Mouse (Mus musculus): ENCODE data around the gene Gclc.
"Not testable (repeated sequence)": the region's sequence is repeated elsewhere in the genome, so short reads cannot be mapped to it uniquely, and the experiment has no call there.

Gene Gclc

GRCm38 (mm10) chr9:77746315-77746714 is 8.0 kb upstream of the Gclc start:
- no peak for DNase-seq (ENCODE audit: low read depth)

DNA sequence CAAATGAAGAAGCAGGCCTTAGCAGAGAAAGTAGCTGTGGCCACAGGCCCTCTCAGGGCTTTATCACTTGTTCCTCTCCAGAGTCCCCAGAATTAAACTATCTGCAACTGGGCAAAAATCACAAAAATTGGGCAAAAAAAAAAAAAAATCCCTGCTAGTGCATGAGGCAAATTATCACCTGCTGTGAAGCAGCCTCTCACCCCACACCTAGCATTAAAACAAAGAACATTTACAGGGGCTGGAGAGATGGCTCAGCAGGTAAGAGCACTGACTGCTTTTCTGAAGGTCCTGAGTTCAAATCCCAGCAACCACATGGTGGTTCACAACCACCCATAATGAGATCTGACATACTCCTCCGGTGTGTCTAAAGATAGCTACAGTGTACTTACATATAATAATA is 6.0 kb upstream of the Gclc start:
- DNase-seq (ENCODE audit: low read depth) = not testable (repeated sequence)

- DNase-seq (ENCODE audit: low read depth) = peak; percentile 74
Observed at GRCm38 (mm10) chr9:77750133-77751060, 3.9 kb upstream of the Gclc start.

DNA sequence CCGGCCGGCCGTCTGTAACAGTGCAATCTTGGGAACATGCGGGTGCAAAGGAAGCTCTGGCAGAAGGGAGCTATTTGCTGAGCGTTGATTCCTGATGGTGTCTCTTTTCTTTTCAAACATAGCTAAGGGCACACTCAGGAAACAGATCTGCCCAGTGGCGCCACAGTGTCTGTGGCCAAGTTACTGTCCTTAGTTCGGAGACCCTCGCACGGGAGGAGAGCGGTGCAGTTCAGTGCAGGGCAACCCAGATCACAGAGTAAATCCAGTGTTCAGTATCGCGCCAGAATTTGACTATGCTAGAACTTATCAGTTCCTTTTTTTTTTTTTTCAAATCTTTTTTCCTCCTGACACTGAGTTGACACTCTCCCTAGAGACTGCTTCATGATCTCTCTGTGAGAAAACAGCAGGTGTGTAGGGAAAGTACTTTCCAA is 3.2 kb upstream of the Gclc start:
- DNase-seq (ENCODE audit: low read depth) = no peak

DNA sequence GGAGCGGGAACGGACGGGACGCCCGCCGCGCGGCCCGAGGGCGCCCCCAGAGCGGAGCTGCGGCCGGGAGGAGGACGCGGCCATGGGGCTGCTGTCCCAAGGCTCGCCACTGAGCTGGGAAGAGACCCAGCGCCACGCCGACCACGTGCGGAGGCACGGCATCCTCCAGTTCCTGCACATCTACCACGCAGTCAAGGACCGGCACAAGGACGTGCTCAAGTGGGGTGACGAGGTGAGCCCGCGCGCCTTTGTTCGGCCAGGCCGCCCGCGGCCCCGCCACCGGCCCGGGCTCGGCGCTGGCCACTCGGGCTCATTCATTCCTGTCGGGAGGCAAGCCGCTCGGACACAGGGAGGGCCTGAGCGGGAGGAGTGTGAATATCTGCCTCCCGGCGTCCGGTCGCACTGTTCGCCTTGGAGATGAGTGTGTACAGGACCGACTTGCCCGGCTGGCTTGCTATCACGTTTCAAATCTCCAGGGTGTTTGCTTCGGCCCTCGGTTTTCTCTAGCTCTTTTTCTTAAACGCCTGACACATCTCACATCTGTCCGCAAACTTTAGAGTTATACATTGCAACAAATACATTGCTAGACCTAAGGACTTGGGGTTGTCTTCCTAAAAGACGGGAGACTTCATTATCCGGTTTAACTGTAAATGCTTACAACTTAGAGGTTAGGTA is 530 bp downstream of the Gclc start:
- no peak for DNase-seq (ENCODE audit: low read depth)

DNA sequence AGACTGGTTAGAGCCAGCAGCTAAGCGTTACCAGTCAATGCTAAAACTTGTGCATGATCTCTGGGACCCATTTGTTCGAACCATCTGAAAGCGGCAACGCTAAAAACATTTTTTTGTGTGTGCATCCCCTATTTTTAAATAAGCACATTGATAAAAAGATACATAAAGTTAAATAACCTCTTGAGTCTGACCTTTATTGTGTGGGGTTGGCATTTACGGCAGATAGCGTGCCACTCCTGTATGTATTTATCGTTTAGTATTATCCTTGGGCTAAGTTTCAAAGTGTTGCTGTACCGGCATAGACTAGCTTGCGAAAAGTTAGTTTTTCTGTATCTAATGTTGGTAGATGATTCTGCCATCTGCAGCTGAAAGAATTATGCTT is 1.1 kb downstream of the Gclc start:
- no peak for DNase-seq (ENCODE audit: low read depth)

DNA sequence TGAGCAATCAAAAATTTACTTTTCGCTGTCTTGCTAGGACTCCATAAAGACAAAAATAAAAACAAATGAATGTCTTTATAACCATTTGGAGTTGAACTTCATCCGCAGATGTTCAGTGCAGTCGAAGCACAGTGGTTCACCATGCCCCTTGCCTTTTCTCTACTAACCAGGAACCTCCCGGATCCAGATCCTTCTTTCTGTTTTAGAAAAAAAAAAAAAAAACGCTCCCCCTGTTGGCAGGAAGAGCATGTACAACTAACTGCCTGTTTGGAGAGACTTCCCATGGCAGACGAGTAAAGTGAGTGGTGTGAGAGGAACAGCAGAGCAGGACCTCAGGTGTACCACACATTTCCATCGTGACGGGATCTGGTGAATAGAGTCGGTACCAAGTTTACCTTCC is 1.7 kb downstream of the Gclc start:
- no peak for DNase-seq (ENCODE audit: low read depth)

DNA sequence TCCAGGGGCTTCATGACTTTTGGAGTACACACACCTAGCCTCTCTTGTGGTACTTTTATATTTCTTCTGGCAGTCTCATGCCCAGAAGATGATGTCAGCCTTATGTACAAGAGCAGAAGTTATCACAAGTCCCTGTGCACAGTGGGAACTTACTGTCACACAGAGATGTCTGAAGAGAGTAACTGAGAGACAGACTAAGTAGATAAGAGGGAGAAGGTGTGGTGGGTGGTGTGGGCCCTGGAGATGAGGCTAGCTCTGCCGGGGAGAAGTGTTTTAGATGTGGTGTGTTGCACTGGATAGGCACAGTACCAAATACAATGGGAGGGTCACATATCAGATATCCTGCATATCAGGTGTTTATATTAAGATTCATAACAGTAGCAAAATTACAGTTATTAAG is 3.0 kb downstream of the Gclc start:
- DNase-seq (ENCODE audit: low read depth) = no peak

DNA sequence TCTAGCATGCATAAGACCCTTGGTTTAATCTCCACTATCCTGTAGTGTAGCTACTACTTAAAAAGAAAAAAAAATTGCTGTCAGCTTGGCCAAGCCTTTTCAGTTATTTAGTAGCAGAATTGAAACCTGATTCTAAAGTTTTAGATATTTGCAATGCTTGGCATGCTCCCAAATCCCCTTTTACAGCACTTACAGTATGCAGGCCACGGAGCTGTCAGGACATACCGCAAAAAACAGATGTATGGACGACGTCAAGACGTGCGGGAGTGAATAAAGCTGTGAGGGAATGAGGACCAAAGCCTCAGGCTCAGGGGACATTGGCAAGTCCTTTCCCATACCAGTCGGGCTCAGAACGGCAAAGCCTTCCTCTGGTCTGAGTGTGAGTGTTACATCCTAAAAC is 4.1 kb downstream of the Gclc start:
- no peak for DNase-seq (ENCODE audit: low read depth)

DNA sequence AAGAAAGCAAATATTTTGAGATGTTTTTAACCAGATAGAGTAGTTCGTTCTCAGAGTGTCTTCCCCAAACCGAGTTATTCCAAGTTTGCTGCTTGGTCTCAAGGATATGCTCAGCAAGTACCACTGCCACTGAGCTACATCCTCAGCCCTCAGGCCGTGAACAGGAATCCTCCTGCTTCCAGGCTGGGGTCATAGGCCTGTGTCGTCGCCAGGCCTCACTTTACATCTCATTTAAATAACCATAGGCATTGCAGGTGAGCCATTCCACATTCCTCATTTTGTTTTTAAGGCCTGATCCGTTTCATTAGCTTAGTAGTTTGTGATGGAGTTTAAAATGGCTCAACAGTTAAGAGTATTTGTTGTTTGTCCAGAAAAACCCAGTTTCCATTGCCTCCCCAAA is 4.8 kb downstream of the Gclc start:
- DNase-seq (ENCODE audit: low read depth) = no peak

DNA sequence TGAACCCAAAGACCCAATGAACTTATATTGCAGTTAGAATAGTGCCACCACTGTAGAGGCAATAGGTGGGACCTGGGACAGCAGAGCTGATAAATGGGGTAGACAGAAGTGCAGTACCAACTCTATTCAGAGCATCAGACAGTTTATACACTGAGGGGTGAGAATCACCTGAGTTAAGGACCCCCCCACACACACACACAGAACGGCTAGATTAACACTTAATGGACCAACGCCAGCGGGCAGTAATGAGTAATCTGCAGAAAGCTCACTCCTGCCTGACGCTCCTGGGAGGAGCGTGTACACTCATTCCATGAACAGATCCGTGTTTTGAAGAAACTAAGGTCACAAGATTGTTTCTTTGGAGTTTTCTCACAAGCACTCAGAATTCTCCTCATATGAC is 5.4 kb downstream of the Gclc start:
- no peak for DNase-seq (ENCODE audit: low read depth)

DNA sequence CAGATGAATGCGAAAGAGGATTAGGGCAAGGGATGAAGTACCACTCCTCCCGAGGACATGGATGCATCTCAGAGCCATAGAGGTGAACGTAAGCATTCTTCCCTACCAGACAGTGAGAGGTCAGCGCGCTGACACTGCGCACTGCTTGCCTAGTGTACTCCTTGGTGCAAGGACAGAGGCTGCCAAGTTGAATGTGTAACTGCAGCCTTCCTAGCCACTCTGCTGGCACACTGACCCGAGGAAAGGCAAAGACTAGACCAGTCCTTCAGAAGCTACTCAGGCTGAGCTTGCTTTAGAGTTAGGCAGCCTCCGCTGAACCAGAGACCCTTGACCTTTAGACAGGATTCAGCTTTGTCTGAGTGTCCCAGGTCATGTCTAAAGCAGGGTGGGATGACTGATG is 11.9 kb downstream of the Gclc start:
- no peak for DNase-seq (ENCODE audit: low read depth)

DNA sequence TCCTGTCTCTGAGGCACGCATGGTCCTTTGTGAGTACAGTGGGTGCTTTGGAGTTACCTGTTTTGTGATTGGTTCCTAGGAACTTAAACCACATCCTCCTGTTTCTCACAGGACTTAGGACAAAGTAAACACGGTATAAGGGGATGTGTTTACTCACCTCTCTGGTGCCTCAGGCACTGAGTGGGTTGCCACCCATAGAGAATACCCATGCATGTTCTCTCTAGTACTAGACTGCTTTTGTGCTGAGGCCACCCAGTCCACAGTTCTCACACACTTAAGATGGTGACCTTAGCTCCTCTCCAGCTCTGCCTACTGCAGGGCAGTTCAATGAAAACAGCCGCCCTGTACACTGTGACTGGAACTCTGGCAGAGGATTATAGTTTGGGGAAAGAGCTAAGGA is 12.4 kb downstream of the Gclc start:
- no peak for DNase-seq (ENCODE audit: low read depth)

DNA sequence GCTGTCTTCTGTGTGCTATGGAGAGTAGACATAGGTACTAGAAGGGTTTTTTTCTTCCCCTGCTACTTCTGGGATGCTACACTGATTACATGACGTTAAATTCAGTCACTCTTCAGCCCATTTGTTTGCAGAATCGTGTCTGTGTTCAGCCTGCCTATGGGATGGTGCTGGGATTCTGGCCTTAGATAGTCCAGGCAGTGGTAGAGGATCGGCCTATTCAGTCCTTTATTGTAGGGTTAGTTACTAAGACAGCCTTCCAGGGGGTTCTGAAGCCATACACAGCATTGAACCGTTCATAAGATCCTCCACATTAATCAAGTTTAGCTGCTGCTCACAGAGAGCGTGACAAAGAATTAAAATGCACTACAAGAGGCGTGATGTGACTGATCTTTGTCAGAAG is 16.6 kb downstream of the Gclc start:
- DNase-seq (ENCODE audit: low read depth) = no peak

GRCm38 (mm10) chr9:77771330-77771729 is 17.0 kb downstream of the Gclc start:
- DNase-seq (ENCODE audit: low read depth) = no peak

DNA sequence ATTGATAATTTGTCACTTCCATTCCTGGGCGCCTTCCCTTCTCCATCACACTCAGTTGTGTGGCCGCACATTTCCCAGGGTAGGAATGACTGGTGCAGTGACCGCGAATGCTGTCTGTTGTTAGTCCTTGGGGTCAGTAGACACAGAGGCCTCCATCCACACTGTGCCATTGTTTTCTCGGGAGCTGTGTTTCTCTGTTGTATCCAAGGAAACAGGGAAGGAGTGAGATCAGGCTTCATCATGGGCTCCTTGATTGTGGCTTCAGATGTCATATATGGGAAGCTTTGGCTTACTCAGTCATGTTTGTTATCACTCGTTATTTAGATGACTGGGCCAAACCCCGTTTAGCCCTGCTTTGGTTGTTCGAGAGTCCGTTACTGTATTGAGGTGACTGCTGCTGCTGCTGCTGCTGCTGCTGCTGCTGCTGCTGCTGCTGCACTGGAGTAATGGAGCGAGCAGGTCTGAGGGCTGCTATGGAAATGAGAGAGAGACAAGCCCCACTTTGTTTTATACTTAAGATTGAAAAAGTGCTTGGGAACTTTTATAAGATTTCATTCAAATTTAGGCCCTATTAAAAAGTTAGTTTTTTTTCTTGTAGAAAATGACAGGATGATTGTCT is 17.5 kb downstream of the Gclc start:
- DNase-seq (ENCODE audit: low read depth) = no peak

GRCm38 (mm10) chr9:77776720-77777515 is 22.6 kb downstream of the Gclc start:
- no peak for DNase-seq (ENCODE audit: low read depth)

- no peak for DNase-seq (ENCODE audit: low read depth)
Observed at GRCm38 (mm10) chr9:77777622-77778021, 23.3 kb downstream of the Gclc start.

DNA sequence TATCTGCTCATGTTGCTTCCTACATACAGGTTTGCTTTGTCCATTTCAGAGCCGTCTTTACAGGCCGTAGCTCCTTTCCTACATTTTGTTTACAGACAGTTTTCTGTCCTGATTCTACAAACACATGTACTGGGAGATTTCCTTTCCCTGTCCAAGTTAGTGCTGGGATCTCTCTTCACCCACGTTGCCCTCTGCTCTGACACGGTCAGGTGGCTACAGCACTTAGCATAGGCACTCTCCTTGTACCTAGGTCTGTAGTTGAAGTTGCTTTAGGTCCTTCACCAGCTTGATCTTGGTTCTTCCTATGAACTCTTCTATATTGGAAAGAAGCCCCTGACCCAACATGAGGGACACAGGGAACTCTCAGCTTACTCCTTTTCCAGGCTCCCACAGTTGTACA is 25.4 kb downstream of the Gclc start:
- no peak for DNase-seq (ENCODE audit: low read depth)

DNA sequence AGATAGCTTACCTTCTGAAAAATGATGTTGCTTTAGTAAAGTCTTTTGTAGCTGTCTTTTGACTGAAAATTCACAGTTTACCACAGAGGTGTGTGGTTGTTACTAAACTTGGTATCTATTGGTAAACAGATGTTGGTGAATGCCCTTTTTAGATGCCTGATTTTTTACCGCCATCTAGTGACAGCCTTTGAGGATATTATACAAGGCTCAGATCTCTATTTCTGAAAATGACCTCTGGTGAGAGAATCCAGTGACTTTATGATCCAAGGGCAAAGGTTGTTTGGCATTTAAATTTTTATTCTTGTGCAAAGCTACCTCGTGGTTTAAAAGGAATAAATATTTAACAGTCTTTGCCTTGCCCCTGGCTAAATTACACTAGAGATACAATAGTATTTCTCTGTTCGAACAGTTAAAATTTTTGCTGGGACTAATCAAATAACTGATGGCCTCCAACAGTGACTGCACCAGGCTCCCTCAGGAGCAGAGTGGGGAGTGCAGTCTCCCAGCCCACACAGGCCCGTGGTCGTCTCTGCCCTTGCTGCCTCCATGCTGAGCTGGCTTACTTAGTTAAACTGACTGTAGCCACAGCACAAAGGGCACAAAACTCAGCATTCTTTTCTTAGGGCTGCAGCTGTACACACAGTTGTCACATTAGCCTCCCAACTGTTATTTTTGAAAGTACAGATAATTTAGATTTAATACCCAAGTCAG is 27.3 kb downstream of the Gclc start:
- peak; percentile 7 for DNase-seq (ENCODE audit: low read depth)

DNA sequence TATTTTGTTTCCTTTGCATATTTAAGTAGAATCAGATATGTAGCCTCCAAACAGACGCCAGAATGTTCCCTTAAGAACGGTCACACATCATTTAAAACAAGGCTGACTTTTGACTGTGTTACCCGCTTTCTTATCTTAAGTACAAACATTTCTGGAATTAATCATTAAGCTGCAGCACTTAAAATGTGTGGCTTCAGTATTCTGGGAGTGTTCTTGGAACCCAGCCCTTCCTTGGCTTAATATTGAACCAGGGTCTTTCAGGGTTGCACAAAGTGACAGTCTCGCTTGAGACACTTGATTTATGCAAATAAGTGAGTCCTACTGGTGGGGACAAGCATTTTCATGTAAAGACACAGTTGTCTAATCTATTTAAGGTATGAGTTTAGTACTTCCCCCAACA is 27.9 kb downstream of the Gclc start:
- no peak for DNase-seq (ENCODE audit: low read depth)

DNA sequence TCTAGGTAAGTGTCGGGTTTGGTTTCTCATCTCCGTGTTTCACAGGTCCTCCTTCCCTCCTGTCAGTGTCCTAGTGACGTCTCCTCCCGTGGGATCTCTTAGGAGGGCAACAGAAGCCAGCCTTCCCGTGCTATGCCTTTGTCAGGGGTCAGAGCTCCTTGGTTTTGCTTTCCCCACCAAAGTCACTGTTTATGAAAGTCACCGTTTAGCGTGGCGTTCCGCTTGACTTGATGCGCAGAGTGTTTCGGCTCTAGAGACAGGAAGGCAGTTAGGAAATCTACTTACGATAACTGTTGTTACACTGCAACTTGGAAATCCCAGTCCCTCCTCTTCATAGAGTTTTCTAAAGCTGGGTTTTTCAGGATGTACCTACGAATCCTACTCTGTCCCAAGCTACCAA is 28.7 kb downstream of the Gclc start:
- DNase-seq (ENCODE audit: low read depth) = no peak

All from c-Kit-positive CD71-negative TER-119-negative erythroid progenitor cells, embryonic 14.5 days (primary cell).